Mouse (Mus musculus): Measurements from ENCODE around the gene Anxa11.
"Not testable (repeated sequence)": the region's sequence is repeated elsewhere in the genome, so short reads cannot be mapped to it uniquely, and the experiment has no call there.

Anxa11 gene

DNA sequence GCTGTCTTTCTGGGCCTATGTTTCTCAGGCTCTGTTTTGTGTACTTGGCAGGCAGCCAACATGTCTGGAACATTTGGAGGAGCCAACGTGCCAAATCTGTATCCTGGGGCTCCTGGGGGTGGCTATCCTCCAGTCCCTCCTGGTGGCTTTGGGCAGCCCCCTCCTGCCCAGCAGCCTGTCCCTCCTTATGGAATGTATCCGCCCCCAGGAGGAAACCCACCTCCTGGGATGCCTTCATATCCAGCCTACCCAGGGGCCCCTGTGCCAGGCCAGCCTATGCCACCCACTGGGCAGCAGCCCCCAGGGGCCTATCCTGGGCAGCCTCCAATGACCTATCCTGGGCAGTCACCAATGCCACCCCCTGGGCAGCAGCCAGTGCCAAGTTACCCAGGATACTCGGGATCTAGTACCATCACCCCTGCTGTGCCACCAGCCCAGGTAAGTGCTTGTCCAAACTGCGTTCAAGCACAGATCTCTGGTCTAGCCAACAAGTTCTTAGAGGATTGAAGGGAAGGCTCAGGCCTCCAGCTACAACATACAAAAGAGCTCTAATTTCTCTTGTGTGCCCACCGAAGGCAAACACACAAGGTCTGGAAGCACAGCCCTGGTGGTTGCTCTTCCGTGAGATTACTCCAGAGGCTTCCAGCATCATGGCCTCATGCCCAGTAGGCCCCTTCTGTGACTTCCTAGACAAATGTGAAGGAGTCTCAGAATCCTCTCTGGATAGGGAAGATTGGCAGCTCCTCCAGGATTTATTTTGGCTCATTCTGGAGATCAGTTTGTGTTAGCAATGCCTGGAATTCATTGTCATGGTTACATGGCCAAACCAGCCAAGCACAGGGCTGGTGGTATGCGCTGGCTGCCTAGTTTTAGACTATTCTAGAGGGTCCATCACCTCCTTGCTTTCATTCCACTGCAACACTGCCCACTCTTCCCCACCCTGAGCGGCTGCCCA, 30.8 kb downstream of the Anxa11 start:
- no peak for DNase-seq

DNA sequence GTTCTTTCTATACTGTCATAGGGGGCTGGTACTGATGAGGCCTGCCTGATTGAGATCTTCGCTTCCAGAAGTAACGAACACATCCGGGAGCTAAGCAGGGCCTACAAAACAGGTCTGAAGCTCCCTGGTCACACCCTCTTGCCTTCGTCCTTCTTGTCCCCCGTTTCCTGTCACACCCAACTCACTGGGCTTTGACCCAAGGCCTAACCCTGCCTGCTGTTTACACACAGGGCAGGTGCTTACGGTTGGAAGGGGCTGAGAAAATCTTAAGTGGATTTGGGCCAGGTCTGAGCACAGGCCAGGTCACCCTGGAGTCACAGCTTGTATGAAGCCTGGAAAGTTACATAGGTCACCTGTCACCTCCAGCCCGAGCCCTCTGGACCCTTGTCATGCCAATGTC, 34.7 kb downstream of the Anxa11 start:
- DNase-seq: not testable (repeated sequence)

DNA sequence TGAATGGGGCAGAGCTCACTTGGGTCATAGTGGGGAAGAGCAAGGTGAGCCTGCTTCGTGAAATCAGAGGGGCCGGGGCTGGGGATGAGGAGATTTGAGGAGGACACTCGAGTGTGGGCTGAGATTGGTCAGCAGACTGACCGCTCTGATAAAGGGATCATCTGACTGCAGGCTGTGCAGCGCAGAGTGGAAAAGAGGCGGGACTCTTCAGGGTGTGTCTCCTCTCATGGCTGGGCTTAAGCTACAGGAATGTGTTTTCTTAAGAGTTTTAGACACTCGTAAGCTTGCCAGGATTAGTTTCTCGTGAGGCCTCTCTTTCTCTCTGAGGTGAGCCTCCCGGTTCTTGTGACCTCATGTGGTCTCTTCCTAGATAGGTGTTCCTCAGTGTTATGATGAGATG, 39.8 kb downstream of the Anxa11 start:
- not testable (repeated sequence) for DNase-seq

DNA sequence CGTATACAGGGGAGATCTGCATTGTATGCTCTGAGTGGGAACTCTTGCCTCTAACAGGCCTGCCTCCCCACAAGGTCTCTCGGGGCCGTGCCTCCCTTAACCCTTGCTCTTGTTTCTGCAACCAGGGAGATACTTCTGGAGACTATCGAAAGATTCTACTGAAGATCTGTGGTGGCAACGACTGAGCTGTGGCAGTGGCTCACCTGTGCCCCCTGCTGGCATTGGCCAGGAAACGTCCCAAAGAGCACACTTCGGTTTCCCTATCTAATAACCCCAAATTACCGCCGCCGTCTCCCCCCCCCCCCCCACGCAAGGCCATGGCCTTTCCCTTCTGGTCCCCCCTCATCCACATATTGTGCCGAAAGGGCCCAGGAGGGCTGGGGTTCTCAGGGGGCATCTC, 43.9 kb downstream of the Anxa11 start:
- DNase-seq: not testable (repeated sequence)

DNA sequence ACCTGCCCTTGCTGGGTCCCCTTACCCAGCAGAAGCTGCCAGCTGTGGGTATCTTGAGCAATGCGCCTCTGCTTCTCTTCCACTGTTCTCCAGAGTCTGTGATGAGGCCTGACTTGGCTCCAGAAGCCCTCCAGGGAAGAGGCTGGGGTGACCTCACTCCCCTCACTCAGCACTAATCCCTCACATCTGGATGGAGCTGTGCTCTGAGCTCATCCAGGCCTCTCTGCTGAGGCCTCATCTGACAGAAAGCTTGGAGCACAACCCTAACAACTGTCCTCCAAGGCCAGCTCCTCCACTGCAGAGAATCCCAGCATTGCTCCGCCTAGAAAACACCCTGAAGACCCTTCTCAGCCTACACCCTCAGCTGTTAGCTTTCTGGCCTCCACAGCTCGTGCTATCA, 52.6 kb downstream of the Anxa11 start:
- DNase-seq: not testable (repeated sequence)

DNA sequence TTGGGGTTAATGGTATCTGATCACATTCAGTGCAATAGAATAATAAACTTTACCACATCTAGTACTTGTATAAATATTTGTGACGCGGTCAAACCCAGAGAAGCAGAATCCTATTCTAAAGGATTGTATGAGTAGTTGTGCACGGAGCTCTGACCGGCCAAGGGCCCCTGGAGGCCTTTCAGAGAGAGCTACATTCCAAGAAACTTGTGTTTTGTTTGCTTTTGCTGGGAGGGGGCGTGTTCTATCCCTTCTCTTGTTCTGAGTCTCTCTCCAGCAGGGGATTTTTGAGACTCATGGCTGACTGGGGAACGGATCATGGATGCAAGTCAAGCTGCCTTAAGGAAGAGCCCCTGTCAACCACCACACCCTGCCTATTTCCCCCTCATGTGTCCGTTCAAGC, 53.7 kb downstream of the Anxa11 start:
- DNase-seq: not testable (repeated sequence)

DNA sequence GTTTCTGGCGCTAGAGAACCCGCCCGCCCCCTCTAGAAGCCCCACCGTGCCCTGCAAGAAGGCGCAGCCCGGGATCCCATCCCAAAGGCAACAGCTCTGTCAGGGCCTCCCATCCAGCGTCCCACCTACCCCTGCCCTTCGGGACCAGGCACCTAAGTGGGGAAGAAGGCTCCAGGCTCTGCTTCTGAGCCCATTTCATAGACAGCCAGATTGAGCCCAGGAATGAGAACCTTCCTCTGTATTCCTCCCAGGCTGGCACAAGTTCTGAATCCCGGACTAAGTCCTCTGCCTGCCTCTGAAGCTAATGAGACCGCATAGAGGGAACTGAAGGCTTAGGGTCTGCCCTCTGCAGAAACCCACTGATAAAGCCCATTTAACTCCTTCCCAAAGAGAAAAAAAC, 61.0 kb downstream of the Anxa11 start, which contains the start of gene Plac9a:
Gene Plac9a, minus strand, starts transcription at position 101 of the 400 bp plus-strand sequence.
- DNase-seq: not testable (repeated sequence)

DNA sequence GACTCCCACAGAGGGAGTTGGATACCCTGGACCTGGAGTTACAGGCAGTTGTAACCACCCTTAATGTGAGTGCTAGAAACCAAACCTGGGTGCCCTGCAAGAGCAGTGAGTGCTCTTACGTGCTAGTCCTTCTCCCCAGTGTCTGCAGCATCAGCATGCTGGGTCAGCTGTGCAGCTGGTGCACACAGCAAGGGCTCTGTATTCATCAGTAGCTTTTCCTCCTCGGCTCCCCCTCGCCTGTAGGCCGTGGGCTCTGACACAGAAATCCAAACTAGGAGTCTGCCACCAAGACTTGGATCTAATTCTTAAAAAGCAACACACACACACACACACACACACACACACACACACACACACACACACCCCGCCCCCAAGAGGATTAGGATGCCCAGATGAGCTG, 63.3 kb downstream of the Anxa11 start:
- DNase-seq: not testable (repeated sequence)

DNA sequence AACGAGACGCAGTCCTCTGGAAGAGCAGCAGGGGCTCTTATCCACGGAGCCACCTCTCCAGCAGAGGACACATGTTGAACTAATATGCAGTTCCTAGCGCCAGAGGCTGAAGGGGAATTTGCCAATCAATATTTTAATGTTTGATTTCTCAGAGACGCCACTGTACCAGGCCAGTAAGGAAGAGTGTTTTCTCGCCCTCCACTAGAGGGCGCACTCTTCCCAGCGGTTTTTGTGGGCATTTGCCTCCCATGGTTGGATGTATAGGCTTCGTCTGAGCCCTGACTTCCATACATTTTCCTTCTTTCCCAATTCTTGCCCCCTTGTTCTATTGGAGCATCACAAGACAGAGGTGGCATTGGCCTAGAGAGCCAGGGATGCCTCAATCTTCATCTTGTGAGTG, 65.3 kb downstream of the Anxa11 start:
- not testable (repeated sequence) for DNase-seq

DNA sequence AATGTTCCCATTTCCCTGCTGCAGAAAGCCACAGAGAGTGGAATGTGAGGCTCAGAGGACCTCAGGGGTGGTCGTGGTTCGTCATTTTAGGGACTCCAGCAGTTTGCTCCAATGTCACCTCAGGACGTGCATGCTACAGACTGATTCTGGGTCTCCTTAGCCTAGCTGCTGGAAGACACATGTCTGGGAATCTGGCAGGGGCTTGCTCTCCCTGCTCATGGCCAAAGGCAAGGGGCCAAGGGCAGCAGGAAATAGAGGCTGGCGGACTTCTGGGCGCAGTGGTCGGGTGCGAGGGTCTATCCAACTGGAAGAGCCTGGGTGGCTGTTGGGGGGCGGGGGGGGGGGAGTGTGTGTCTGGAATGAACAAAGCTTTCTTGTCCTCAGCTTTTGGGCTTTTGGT, 67.0 kb downstream of the Anxa11 start:
- not testable (repeated sequence) for DNase-seq

DNA sequence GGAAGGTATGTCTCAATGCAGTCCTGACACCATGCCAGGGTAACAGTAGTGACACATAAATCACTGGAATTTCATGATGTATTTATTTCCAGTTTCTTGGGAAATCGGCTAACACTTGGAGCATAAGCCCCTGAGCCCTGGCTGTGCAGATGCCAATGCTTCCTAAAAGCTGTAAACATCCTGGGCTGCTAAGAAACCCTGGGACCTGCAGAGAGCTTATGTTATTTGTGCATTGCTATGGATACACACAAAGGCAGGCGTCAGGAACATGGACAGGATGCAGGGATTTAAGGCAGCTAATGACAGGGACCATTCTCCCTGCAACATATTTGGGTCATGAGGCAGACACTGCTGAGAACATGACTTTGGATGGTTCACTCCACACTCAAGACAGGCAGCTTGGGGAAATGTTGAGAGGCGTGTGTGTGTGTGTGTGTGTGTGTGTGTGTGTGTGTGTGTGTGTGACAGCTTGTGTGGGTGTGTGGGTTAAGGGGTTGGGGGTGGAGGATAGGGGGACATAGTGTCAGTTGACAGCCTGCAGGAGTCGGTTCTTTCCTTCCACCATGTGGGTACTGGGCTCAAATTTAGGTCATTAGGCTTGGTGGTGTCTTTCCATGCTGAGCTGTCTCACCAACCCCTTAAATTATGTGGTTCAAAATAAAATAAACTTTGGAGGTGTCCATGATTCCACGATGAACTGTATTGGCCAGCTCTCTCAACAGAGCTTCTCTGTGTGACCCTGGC, 76.6 kb downstream of the Anxa11 start:
- not testable (repeated sequence) for DNase-seq

DNA sequence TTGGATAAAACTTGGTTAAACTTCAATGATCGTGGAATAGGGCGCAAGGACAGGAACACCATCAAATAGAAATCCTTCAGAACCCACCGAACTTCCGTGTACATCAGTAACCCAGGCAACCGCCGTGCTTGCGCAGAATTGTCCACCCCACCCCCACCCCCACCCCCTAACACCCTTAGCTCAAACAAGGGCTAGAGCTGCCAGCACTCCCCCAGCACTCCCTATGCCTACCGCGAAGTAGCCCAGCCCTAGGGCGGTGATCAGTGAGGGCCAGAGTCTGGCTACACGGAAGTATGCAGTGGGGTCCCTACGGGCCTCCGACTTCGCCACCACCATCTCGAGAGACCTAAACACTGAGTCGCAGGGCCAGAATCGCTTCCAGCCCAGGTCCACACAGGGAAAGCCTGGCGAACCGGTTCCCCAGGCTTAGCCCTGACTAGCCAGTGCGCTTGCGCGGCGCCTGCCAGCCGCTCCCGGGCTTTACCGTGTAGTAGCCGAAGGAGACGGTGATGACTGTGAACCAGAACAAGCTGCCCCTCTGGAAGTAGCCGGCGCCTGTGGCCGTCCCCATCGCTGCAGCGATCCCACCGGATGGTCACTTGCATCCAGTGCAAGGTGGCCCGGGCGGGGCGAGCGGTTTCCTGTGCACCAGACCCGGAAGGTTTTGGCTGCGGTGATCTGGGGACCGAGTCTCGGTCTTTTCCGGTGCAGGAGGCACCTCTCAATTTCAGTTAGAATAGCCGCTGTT, 85.0 kb downstream of the Anxa11 start:
- DNase-seq: not testable (repeated sequence)

DNA sequence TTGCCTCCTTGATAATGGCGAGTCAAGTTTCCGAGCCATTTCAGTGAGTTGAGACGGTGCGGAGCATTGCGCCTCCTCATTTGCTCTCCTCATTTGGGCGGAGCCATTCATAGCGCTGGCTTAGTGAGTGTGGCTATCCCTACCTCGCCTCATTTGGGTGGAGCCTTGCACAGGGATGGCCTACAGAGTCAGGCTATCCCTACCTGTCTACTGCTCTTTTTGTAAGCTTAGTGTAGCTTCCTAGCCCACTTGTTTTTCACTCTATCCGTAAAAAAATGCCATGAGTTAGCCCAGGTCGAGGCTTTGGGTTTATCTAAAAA, 85.6 kb downstream of the Anxa11 start, which contains the start of gene Tmem254a:
Gene Tmem254a, minus strand, starts transcription at position 111 of the 320 bp plus-strand sequence.
- DNase-seq: not testable (repeated sequence)

Data from spleen, adult 18-20 months (tissue).